Mouse (Mus musculus) liver, adult 2 months (tissue): ENCODE measurements around the gene Rai14. TPM values are rescaled to one million over a fixed set of nuclear protein-coding genes. Genes with fewer than 3 reads are reported as not detected.

Source experiments
- DNase-seq: peaks from one replicate; pipeline ENCODE4 v3.0.0-alpha.2; 2011; ENCODE audit warnings: low read depth, low spot score; ENCODE audit errors: extremely low read depth
- H3K27ac ChIP-seq: fragments of 200-500 bp; replicated peaks from 2 replicates; pipeline ENCODE4 v1.5.1; 2012; ENCODE audit warnings: low read depth, mild to moderate bottlenecking, control low read depth, inconsistent platforms, low read length; ENCODE audit not compliant: insufficient read depth
- H3K27me3 ChIP-seq: fragments of 200-500 bp; 2 replicates; pipeline ENCODE4 v1.6.1; 2012; ENCODE audit warnings: mild to moderate bottlenecking, moderate library complexity, low read length, inconsistent platforms; ENCODE audit not compliant: control insufficient read depth, insufficient read depth
- H3K36me3 ChIP-seq: fragments of 200-500 bp; 2 replicates; pipeline ENCODE4 v1.6.1; 2012; ENCODE audit warnings: low read length, inconsistent platforms; ENCODE audit not compliant: control insufficient read depth, insufficient read depth
- H3K4me1 ChIP-seq: fragments of 200-500 bp; 2 replicates; pipeline ENCODE4 v1.6.1; 2011; ENCODE audit warnings: low read length; ENCODE audit not compliant: control insufficient read depth, insufficient read depth
- H3K4me3 ChIP-seq: fragments of 200-500 bp; 2 replicates; pipeline ENCODE4 v1.5.1; 2011; ENCODE audit warnings: low read depth, mild to moderate bottlenecking, control low read depth, low read length, moderate library complexity; ENCODE audit not compliant: insufficient read depth
- H3K79me2 ChIP-seq: fragments of 200-500 bp; 2 replicates; pipeline ENCODE4 v1.6.1; 2012; ENCODE audit warnings: inconsistent platforms, mild to moderate bottlenecking, low read length, moderate library complexity; ENCODE audit not compliant: control insufficient read depth, insufficient read depth
- H3K9ac ChIP-seq: fragments of 200-500 bp; 2 replicates; pipeline ENCODE4 v1.6.1; 2012; ENCODE audit warnings: low read depth, mild to moderate bottlenecking, control low read depth, inconsistent platforms, low read length
- CTCF ChIP-seq: fragments of 200-500 bp; IDR thresholded peaks from 2 replicates; pipeline ENCODE4 v1.5.1; 2011; ENCODE audit warnings: low read depth, low read length, control low read depth
- POLR2A ChIP-seq: fragments of 200-500 bp; IDR thresholded peaks from 2 replicates; pipeline ENCODE4 v1.6.1; 2011; ENCODE audit warnings: low read length, control low read depth; ENCODE audit not compliant: insufficient read depth; ENCODE audit errors: extremely low read depth
- WGBS: fragments of 180-500 bp; shearing (Covaris S2); methylation state at CpG from one replicate; pipeline ENCODE4 v1.1.7; 2018; 5-methylcytosine and 5-hydroxymethylcytosine counted together
- polyA plus RNA-seq: library from polyadenylated mRNA; depleted of rRNA; stranded (reverse); fragments of >200 nt; gene quantifications from 2 replicates; pipeline ENCODE4 v1.2.3, GENCODE M21; 2012
- total RNA-seq: library from RNA; depleted of rRNA; stranded (reverse); fragments of >200 nt; gene quantifications from 2 replicates; pipeline ENCODE4 v1.2.3, GENCODE M21; 2014

Rai14 gene
- total and polyA plus RNA-seq, 2 experiments = 3.4 to 12.4 TPM

DNA sequence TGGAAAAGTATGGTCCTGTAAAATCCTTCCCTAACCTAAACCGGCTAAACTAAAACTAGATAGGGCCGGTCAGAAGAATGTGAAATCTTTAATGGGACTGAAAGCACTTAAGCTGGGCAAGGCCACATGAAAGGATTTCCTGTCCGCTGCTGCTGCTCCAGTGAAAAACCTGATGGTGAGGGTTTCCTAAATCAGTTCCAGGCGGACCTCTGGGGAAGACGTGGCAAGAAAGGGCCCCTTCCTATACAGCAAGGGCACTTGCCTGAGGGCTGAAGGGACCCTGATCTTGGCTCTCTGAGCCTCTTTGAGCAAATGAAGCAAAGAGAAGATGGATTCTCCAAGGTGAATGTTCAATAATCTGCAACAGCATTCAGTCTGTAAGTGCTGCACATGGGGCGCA is 80.2 kb downstream of the Rai14 start:
- no peak overlapping the region for H3K9ac ChIP-seq
- TF ChIP-seq CTCF (no peak), POLR2A (no peak)
- peak overlapping the region; percentile 70 for H3K27ac ChIP-seq
- DNase-seq = no peak
- no peak overlapping the region for H3K4me3 ChIP-seq
- H3K79me2 ChIP-seq = peaks cover 10% of the 10 kb centered on the region; the same call in 1 of the 2 replicates
- H3K36me3 ChIP-seq = no peaks in the 10 kb centered on the region
- peaks cover 26% of the 10 kb centered on the region for H3K4me1 ChIP-seq
- 79% methylated on average over 6 of the region's 6 CpGs for WGBS
- no peaks in the 10 kb centered on the region for H3K27me3 ChIP-seq

DNA sequence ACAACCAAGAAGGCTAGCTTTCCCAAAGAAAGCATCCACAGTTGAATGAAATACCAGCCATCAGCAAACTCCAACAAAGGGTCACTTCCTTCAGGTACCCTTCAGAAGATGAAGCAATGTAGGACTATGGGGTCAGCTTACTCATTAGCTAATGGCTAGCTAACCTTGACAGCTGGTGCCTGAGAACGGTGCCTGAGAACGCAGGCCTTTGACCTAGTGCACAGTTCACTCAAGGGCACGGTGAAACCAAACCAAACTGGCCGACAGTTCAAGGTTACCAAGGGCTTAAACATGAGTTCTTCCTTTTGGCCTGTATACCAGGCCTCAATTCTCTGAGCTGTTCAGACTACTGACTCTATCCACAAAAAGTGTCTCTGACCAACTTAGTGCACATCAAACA is 81.0 kb downstream of the Rai14 start:
- 0 out of 2 replicates have a peak overlapping the region, but pooled peaks have one; percentile 8 for H3K4me3 ChIP-seq
- H3K27me3 ChIP-seq = no peaks in the 10 kb centered on the region
- H3K27ac ChIP-seq = peak overlapping the region; percentile 70
- no peaks in the 10 kb centered on the region for H3K36me3 ChIP-seq
- H3K79me2 ChIP-seq = peaks cover 10% of the 10 kb centered on the region; the same call in 1 of the 2 replicates
- TF ChIP-seq POLR2A (no peak), CTCF (no peak)
- peaks cover 24% of the 10 kb centered on the region for H3K4me1 ChIP-seq
- 12% methylated on average over 4 of the region's 4 CpGs for WGBS
- H3K9ac ChIP-seq = no peak overlapping the region
- peak; percentile 100 for DNase-seq

DNA sequence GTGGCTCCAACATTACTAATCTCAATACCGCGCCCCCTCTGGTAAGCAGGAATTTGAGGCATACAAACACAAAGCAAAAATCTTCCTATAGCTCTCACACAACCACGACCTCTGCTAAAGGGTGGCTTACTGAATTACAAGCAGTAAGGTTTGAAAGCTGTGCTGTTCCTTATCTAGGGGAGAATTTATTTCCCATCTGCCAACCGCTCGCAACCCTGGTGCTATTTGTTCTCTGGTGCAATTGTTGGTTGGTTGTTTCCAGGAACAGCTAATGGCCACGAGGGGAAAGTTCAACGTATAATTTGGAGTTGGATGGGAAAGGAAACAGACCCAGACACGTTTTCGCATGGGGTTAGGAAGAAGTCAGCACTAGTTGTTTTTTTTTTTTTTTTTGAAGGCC is 81.8 kb downstream of the Rai14 start:
- Histone ChIP-seq H3K4me1 (peaks cover 27% of the 10 kb centered on the region), H3K27me3 (no peaks in the 10 kb centered on the region), H3K27ac (peak overlapping the region; percentile 66), H3K79me2 (peaks cover 10% of the 10 kb centered on the region; the same call in 1 of the 2 replicates), H3K36me3 (no peaks in the 10 kb centered on the region), H3K9ac (no peak overlapping the region), H3K4me3 (no peak overlapping the region)
- DNase-seq = peak; percentile 90
- WGBS = 30% methylated on average over 9 of the region's 9 CpGs
- TF ChIP-seq POLR2A (no peak), CTCF (no peak)

DNA sequence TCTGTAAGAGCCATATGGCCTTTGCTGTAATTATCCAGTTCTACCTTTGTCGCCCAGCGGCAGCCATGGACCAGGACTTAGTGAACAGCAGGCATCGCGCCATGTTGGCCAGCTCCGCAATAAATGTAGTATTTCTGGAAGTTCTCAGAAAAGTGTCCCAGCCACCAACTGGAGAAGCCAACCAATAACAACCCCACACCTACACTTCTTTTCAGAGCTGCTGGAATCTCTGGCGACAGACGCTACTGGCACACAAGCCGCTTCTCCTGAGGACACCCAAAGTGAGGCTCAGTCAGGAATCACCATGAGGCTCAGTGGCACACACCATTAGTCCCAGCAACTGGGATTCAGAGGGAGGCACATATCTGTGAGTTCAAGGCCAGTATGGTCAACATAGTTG is 82.4 kb downstream of the Rai14 start:
- peak overlapping the region; percentile 57 for H3K27ac ChIP-seq
- peaks cover 26% of the 10 kb centered on the region for H3K4me1 ChIP-seq
- 20% methylated on average over 8 of the region's 8 CpGs for WGBS
- H3K79me2 ChIP-seq = peaks cover 10% of the 10 kb centered on the region; the same call in 1 of the 2 replicates
- H3K27me3 ChIP-seq = no peaks in the 10 kb centered on the region
- no peaks in the 10 kb centered on the region for H3K36me3 ChIP-seq
- TF ChIP-seq CTCF = no peak
- no peak for TF ChIP-seq POLR2A
- peak; percentile 63 for DNase-seq
- no peak overlapping the region for H3K4me3 ChIP-seq
- H3K9ac ChIP-seq = no peak overlapping the region

DNA sequence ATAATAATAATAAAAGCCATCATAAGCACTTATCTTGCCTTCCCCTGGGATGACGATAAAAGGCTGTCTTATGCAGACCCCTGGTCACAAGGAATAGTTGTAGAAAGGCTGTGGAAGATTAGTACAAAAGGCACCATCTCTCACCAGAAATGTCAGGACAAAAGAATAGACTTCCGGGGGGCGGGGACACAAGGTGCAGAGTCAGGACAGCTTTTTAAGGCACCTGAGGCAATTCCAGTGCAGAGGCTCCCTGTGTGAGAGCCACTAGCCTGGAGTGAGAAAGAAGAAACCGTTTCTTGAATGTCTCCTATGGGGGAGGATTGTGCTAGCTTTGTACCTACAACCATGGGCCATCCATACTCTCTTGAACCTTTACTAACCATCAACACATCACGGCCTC is 82.9 kb downstream of the Rai14 start:
- Histone ChIP-seq H3K36me3 (no peaks in the 10 kb centered on the region), H3K4me1 (peaks cover 23% of the 10 kb centered on the region), H3K27me3 (no peaks in the 10 kb centered on the region), H3K9ac (no peak overlapping the region), H3K27ac (peak overlapping the region; percentile 57), H3K4me3 (no peak overlapping the region), H3K79me2 (peaks cover 10% of the 10 kb centered on the region; the same call in 1 of the 2 replicates)
- 94% methylated on average over 5 of the region's 5 CpGs for WGBS
- no peak for TF ChIP-seq POLR2A
- TF ChIP-seq CTCF = no peak
- no peak for DNase-seq

- Histone ChIP-seq H3K36me3 (no peaks in the 10 kb centered on the region), H3K9ac (no peak overlapping the region), H3K4me3 (no peak overlapping the region), H3K79me2 (peaks cover 10% of the 10 kb centered on the region; the same call in 1 of the 2 replicates), H3K4me1 (peaks cover 20% of the 10 kb centered on the region), H3K27me3 (no peaks in the 10 kb centered on the region), H3K27ac (no peak overlapping the region)
- WGBS = 98% methylated on average over 6 of the region's 6 CpGs
- TF ChIP-seq CTCF = no peak
- DNase-seq = no peak
Measured at GRCm38 (mm10) chr15:10628980-10629346, 85.5 kb downstream of the Rai14 start.
